Mouse (Mus musculus) forebrain, embryonic 11.5 days (tissue): Measurements from ENCODE around the gene Atp6v0a2. TPM values are rescaled to one million over a fixed set of nuclear protein-coding genes. Genes with fewer than 3 reads are reported as not detected.
"Not testable (repeated sequence)": the region's sequence is repeated elsewhere in the genome, so short reads cannot be mapped to it uniquely, and the experiment has no call there.

Source experiments
- ATAC-seq: fragments of 200-750 bp; cut with Nextera tagmentation; replicated peaks from 2 replicates; pipeline ENCODE4 v1.8.0; 2017; ENCODE audit warnings: moderate TSS enrichment; ENCODE audit not compliant: low FRiP score
- DNase-seq: peaks from one replicate; pipeline ENCODE4 v3.0.0-alpha.2; 2017; ENCODE audit warnings: low spot score
- H3K27ac ChIP-seq: fragments of 300-500 bp; sonication (generic); 2 replicates; pipeline ENCODE4 v1.5.1; 2014; ENCODE audit warnings: low read depth, low read length
- H3K27me3 ChIP-seq: fragments of 300-500 bp; sonication (generic); 2 replicates; pipeline ENCODE4 v1.6.1; 2014; ENCODE audit warnings: mild to moderate bottlenecking, low read length, mixed read lengths; ENCODE audit not compliant: control insufficient read depth, insufficient read depth
- H3K36me3 ChIP-seq: fragments of 300-500 bp; sonication (generic); 2 replicates; pipeline ENCODE4 v1.6.1; 2014; ENCODE audit warnings: mild to moderate bottlenecking, low read length, moderate library complexity, mixed read lengths; ENCODE audit not compliant: control insufficient read depth, insufficient read depth
- H3K4me1 ChIP-seq: fragments of 300-500 bp; sonication (generic); replicated peaks from 2 replicates; pipeline ENCODE4 v1.6.1; 2014; ENCODE audit warnings: low read length, mixed read lengths; ENCODE audit not compliant: control insufficient read depth, insufficient read depth
- H3K4me2 ChIP-seq: fragments of 300-500 bp; sonication (generic); 2 replicates; pipeline ENCODE4 v1.6.1; 2014; ENCODE audit warnings: low read depth, mild to moderate bottlenecking, low read length, moderate library complexity, mixed read lengths; ENCODE audit not compliant: severe bottlenecking
- H3K4me3 ChIP-seq: fragments of 300-500 bp; sonication (generic); 2 replicates; pipeline ENCODE4 v1.5.1; 2014; ENCODE audit warnings: low read depth, low read length
- H3K9ac ChIP-seq: fragments of 300-500 bp; sonication (generic); 2 replicates; pipeline ENCODE4 v1.6.1; 2014; ENCODE audit warnings: low read length
- H3K9me3 ChIP-seq: fragments of 300-500 bp; sonication (generic); 2 replicates; pipeline ENCODE4 v1.6.1; 2016; ENCODE audit warnings: low read length, mixed read lengths; ENCODE audit not compliant: control insufficient read depth
- WGBS: fragments of 180-500 bp; shearing (Covaris S2); extraction: QIAGEN DNeasy Blood & Tissue Kit; methylation state at CpG from one replicate; pipeline ENCODE4 v1.1.7; 2014; 5-methylcytosine and 5-hydroxymethylcytosine counted together
- polyA plus RNA-seq: library from polyadenylated mRNA; unstranded; fragments of >200 nt; fragmentation: Nextera tagmentation; extraction: Ambion mirVana; gene quantifications from 2 replicates; pipeline ENCODE4 v1.2.1, GENCODE M21; 2014

Gene Atp6v0a2
- polyA plus RNA-seq, 1 experiment from 2014 or later = 49.6 TPM

GRCm38 (mm10) chr5:124631685-124632084 lies 3.3 kb downstream of the Atp6v0a2 start:
- 92% methylated on average over 11 of the region's 11 CpGs for WGBS
- Histone ChIP-seq H3K4me1 (no peaks in the 10 kb centered on the region; the same call in 1 of the 2 replicates), H3K36me3 (peaks cover 5% of the 10 kb centered on the region; the same call in 1 of the 2 replicates), H3K27ac (no peak overlapping the region), H3K4me2 (no peak overlapping the region), H3K27me3 (no peaks in the 10 kb centered on the region), H3K4me3 (no peak overlapping the region), H3K9me3 (no peaks in the 10 kb centered on the region), H3K9ac (no peak overlapping the region)
- DNase-seq (no peak), ATAC-seq (no peak)

- Histone ChIP-seq H3K27ac (no peak overlapping the region), H3K4me2 (no peak overlapping the region), H3K9ac (no peak overlapping the region), H3K4me1 (no peaks in the 10 kb centered on the region; the same call in 1 of the 2 replicates), H3K36me3 (peaks cover 9% of the 10 kb centered on the region), H3K4me3 (no peak overlapping the region), H3K27me3 (no peaks in the 10 kb centered on the region), H3K9me3 (no peaks in the 10 kb centered on the region)
- WGBS = 82% methylated on average over 5 of the region's 5 CpGs
- DNase-seq = no peak
- ATAC-seq = no peak
Observed at GRCm38 (mm10) chr5:124632461-124632860, 4.1 kb downstream of the Atp6v0a2 start.

- 84% methylated on average over 2 of the region's 2 CpGs for WGBS
- no peaks in the 10 kb centered on the region for H3K27me3 ChIP-seq
- H3K9me3 ChIP-seq = no peaks in the 10 kb centered on the region
- ATAC-seq (no peak), DNase-seq (no peak)
- H3K36me3 ChIP-seq = peaks cover 16% of the 10 kb centered on the region
- H3K4me2 ChIP-seq = no peak overlapping the region
- H3K4me3 ChIP-seq = no peak overlapping the region
- no peaks in the 10 kb centered on the region; the same call in 1 of the 2 replicates for H3K4me1 ChIP-seq
- H3K27ac ChIP-seq = no peak overlapping the region
- no peak overlapping the region for H3K9ac ChIP-seq
Observed at GRCm38 (mm10) chr5:124633425-124633824, 5.0 kb downstream of the Atp6v0a2 start.

GRCm38 (mm10) chr5:124635068-124635467 lies 6.7 kb downstream of the Atp6v0a2 start:
- not testable (repeated sequence) for H3K9me3 ChIP-seq, H3K9ac ChIP-seq, ATAC-seq, DNase-seq, H3K27ac ChIP-seq, H3K4me1 ChIP-seq, H3K4me2 ChIP-seq, H3K27me3 ChIP-seq, H3K4me3 ChIP-seq
- peaks cover 20% of the 10 kb centered on the region for H3K36me3 ChIP-seq
- 90% methylated on average over 4 of the region's 4 CpGs for WGBS

- Histone ChIP-seq H3K27me3 (no peaks in the 10 kb centered on the region), H3K9ac (no peak overlapping the region), H3K27ac (no peak overlapping the region), H3K4me1 (no peaks in the 10 kb centered on the region), H3K4me2 (no peak overlapping the region), H3K36me3 (peaks cover 20% of the 10 kb centered on the region), H3K9me3 (no peaks in the 10 kb centered on the region), H3K4me3 (no peak overlapping the region)
- DNase-seq = no peak
- ATAC-seq = no peak
- WGBS = 99% methylated on average over 3 of the region's 3 CpGs
Observed at GRCm38 (mm10) chr5:124636139-124636538, 7.8 kb downstream of the Atp6v0a2 start.

GRCm38 (mm10) chr5:124636694-124637093 lies 8.3 kb downstream of the Atp6v0a2 start:
- H3K36me3 ChIP-seq = peaks cover 20% of the 10 kb centered on the region
- WGBS = 95% methylated on average over 4 of the region's 4 CpGs
- H3K4me1 ChIP-seq = no peaks in the 10 kb centered on the region
- no peak overlapping the region for H3K9ac ChIP-seq
- H3K9me3 ChIP-seq = no peaks in the 10 kb centered on the region
- DNase-seq (no peak), ATAC-seq (no peak)
- H3K4me2 ChIP-seq = no peak overlapping the region
- no peak overlapping the region for H3K27ac ChIP-seq
- no peak overlapping the region for H3K4me3 ChIP-seq
- H3K27me3 ChIP-seq = no peaks in the 10 kb centered on the region

- Histone ChIP-seq H3K4me2 (no peak overlapping the region), H3K4me3 (no peak overlapping the region), H3K27me3 (no peaks in the 10 kb centered on the region), H3K27ac (no peak overlapping the region), H3K36me3 (peaks cover 20% of the 10 kb centered on the region), H3K4me1 (no peaks in the 10 kb centered on the region), H3K9me3 (no peaks in the 10 kb centered on the region), H3K9ac (no peak overlapping the region)
- ATAC-seq (no peak), DNase-seq (no peak)
- WGBS = 93% methylated on average over 11 of the region's 11 CpGs
Observed at GRCm38 (mm10) chr5:124637300-124637699, 8.9 kb downstream of the Atp6v0a2 start.

- ATAC-seq = no peak
- peaks cover 20% of the 10 kb centered on the region for H3K36me3 ChIP-seq
- DNase-seq = no peak
Observed at GRCm38 (mm10) chr5:124637836-124638235, 9.5 kb downstream of the Atp6v0a2 start.

GRCm38 (mm10) chr5:124713741-124714140 lies 85.4 kb downstream of the Atp6v0a2 start:
- no peak overlapping the region for H3K9ac ChIP-seq
- H3K4me2 ChIP-seq = no peak overlapping the region
- H3K36me3 ChIP-seq = peaks cover 4% of the 10 kb centered on the region; the same call in 1 of the 2 replicates
- DNase-seq (no peak), ATAC-seq (no peak)
- H3K4me1 ChIP-seq = no peaks in the 10 kb centered on the region
- no peaks in the 10 kb centered on the region for H3K9me3 ChIP-seq
- H3K27me3 ChIP-seq = no peaks in the 10 kb centered on the region
- H3K4me3 ChIP-seq = no peak overlapping the region
- WGBS = 97% methylated on average over 5 of the region's 5 CpGs
- H3K27ac ChIP-seq = no peak overlapping the region

More at GRCm38 (mm10) chr5:124637836-124638235, 9.5 kb downstream of the Atp6v0a2 start:
- H3K4me3 ChIP-seq = no peak overlapping the region
- H3K9me3 ChIP-seq = no peaks in the 10 kb centered on the region
- no peaks in the 10 kb centered on the region for H3K4me1 ChIP-seq
- 96% methylated on average over 13 of the region's 13 CpGs for WGBS
- no peak overlapping the region for H3K9ac ChIP-seq
- H3K27ac ChIP-seq = no peak overlapping the region
- no peaks in the 10 kb centered on the region for H3K27me3 ChIP-seq
- no peak overlapping the region for H3K4me2 ChIP-seq
